17 mouse cellular contexts compared by ENCODE assay signal in genomic region chr19:20397092-20397491, GRCm38 (mm10).
"Had no signal": no experiment of that assay in that cellular context is flagged by ENCODE, and none has a peak within 500 bp of the region (broad histone marks: within the 10 kb centered on the region; RNA-seq: fewer than 3 reads in every experiment).

No protein-coding gene starts in this region.

- H3K27ac ChIP-seq: liver, embryonic 13.5 days; liver, embryonic 15.5 days; lung, embryonic 15.5 days; midbrain, embryonic 10.5 days; midbrain, embryonic 12.5 days; neural tube, embryonic 12.5 days had no signal

- H3K27me3 ChIP-seq: liver, embryonic 13.5 days; liver, embryonic 15.5 days; lung, embryonic 15.5 days; midbrain, embryonic 12.5 days; neural tube, embryonic 12.5 days had no signal

- DNase-seq: liver, embryonic 13.5 days; liver, postnatal 0 days; lung, adult 2 months; lung, postnatal 14 days; lung, postnatal 36 days; midbrain, embryonic 14.5 days; right cerebral cortex, postnatal 14 days; thymus, adult 2 months; thymus, postnatal 25 days; thymus, postnatal 4 days had no signal

- H3K9me3 ChIP-seq: liver, embryonic 13.5 days; liver, embryonic 15.5 days; lung, embryonic 15.5 days; midbrain, embryonic 10.5 days; midbrain, embryonic 12.5 days; neural tube, embryonic 12.5 days had no signal

- H3K4me2 ChIP-seq: liver, embryonic 13.5 days; liver, embryonic 15.5 days; lung, embryonic 15.5 days; midbrain, embryonic 12.5 days; neural tube, embryonic 12.5 days had no signal

- H3K4me1 ChIP-seq: liver, embryonic 13.5 days; liver, embryonic 15.5 days; midbrain, embryonic 10.5 days; midbrain, embryonic 12.5 days; neural tube, embryonic 12.5 days had no signal

- H3K9ac ChIP-seq: liver, embryonic 13.5 days; liver, embryonic 15.5 days; liver, postnatal 0 days; lung, embryonic 15.5 days; midbrain, embryonic 12.5 days; neural tube, embryonic 12.5 days had no signal

- H3K4me3 ChIP-seq: liver, embryonic 13.5 days; liver, embryonic 15.5 days; lung, embryonic 15.5 days; midbrain, embryonic 10.5 days; midbrain, embryonic 12.5 days; neural tube, embryonic 12.5 days had no signal

- ATAC-seq: liver, postnatal 0 days; lung, postnatal 0 days; midbrain, embryonic 16.5 days had no signal

- H3K36me3 ChIP-seq: liver, embryonic 13.5 days; liver, embryonic 15.5 days; lung, embryonic 15.5 days; midbrain, embryonic 10.5 days; midbrain, embryonic 12.5 days; neural tube, embryonic 12.5 days had no signal
